Mouse (Mus musculus): Measurements from ENCODE around the gene Cpped1. TPM values are rescaled to one million over a fixed set of nuclear protein-coding genes. Genes with fewer than 3 reads are reported as not detected.

The Cpped1 gene
- polyA plus RNA-seq, 1 experiment from 2014 or later, result 37.3 TPM

GRCm38 (mm10) chr16:11873292-11873691 lies 36.0 kb downstream of the Cpped1 start:
- Histone ChIP-seq H3K36me3 (ENCODE audit: control insufficient read depth, insufficient read depth) (peaks cover 3% of the 10 kb centered on the region; the same call in 1 of the 2 replicates), H3K9ac (ENCODE audit: low read length) (no peak overlapping the region), H3K27ac (ENCODE audit: low read length) (no peak overlapping the region), H3K4me3 (ENCODE audit: low read length) (no peak overlapping the region), H3K4me1 (ENCODE audit: control insufficient read depth, insufficient read depth, low read length) (no peaks in the 10 kb centered on the region), H3K27me3 (ENCODE audit: control insufficient read depth, insufficient read depth, low read length) (no peaks in the 10 kb centered on the region), H3K9me3 (replicated peaks; ENCODE audit: control insufficient read depth, low read length) (no peaks in the 10 kb centered on the region), H3K4me2 (ENCODE audit: low read depth, low read length) (no peak overlapping the region)
- ATAC-seq (replicated peaks; ENCODE audit: extremely low read depth, insufficient read depth, low FRiP score), result no peak
- 87% methylated on average over 3 of the region's 3 CpGs for WGBS

GRCm38 (mm10) chr16:11868486-11868885 lies 40.8 kb downstream of the Cpped1 start:
- Histone ChIP-seq H3K27ac (ENCODE audit: low read length) (no peak overlapping the region), H3K4me1 (ENCODE audit: control insufficient read depth, insufficient read depth, low read length) (no peaks in the 10 kb centered on the region), H3K9ac (ENCODE audit: low read length) (no peak overlapping the region), H3K9me3 (replicated peaks; ENCODE audit: control insufficient read depth, low read length) (no peaks in the 10 kb centered on the region), H3K36me3 (ENCODE audit: control insufficient read depth, insufficient read depth) (peaks cover 4% of the 10 kb centered on the region), H3K27me3 (ENCODE audit: control insufficient read depth, insufficient read depth, low read length) (no peaks in the 10 kb centered on the region), H3K4me2 (ENCODE audit: low read depth, low read length) (no peak overlapping the region), H3K4me3 (ENCODE audit: low read length) (no peak overlapping the region)
- ATAC-seq (replicated peaks; ENCODE audit: extremely low read depth, insufficient read depth, low FRiP score), result no peak
- WGBS, result 49% methylated on average over 3 of the region's 3 CpGs

GRCm38 (mm10) chr16:11852716-11853605 lies 56.3 kb downstream of the Cpped1 start:
- Histone ChIP-seq H3K27ac (ENCODE audit: low read length) (no peak overlapping the region), H3K9me3 (replicated peaks; ENCODE audit: control insufficient read depth, low read length) (peaks cover 4% of the 10 kb centered on the region; the same call in 1 of the 2 replicates), H3K4me3 (ENCODE audit: low read length) (no peak overlapping the region), H3K9ac (ENCODE audit: low read length) (no peak overlapping the region), H3K4me1 (ENCODE audit: control insufficient read depth, insufficient read depth, low read length) (0 out of 2 replicates have a peak, but pooled peaks cover under 1% of the 10 kb centered on the region), H3K4me2 (ENCODE audit: low read depth, low read length) (no peak overlapping the region), H3K36me3 (ENCODE audit: control insufficient read depth, insufficient read depth) (peaks cover 5% of the 10 kb centered on the region), H3K27me3 (ENCODE audit: control insufficient read depth, insufficient read depth, low read length) (no peaks in the 10 kb centered on the region)
- no peak for ATAC-seq (replicated peaks; ENCODE audit: extremely low read depth, insufficient read depth, low FRiP score)
- 86% methylated on average over 8 of the region's 8 CpGs for WGBS

GRCm38 (mm10) chr16:11848990-11849658 lies 60.1 kb downstream of the Cpped1 start:
- peaks cover 5% of the 10 kb centered on the region for H3K36me3 ChIP-seq (ENCODE audit: control insufficient read depth, insufficient read depth)
- no peak overlapping the region for H3K9ac ChIP-seq (ENCODE audit: low read length)
- no peak overlapping the region for H3K4me3 ChIP-seq (ENCODE audit: low read length)
- H3K9me3 ChIP-seq (replicated peaks; ENCODE audit: control insufficient read depth, low read length), result peaks cover 4% of the 10 kb centered on the region; the same call in 1 of the 2 replicates
- H3K4me2 ChIP-seq (ENCODE audit: low read depth, low read length), result no peak overlapping the region
- no peak overlapping the region for H3K27ac ChIP-seq (ENCODE audit: low read length)
- WGBS, result 67% methylated on average over 5 of the region's 5 CpGs
- 0 out of 2 replicates have a peak, but pooled peaks cover 2% of the 10 kb centered on the region for H3K4me1 ChIP-seq (ENCODE audit: control insufficient read depth, insufficient read depth, low read length)
- no peaks in the 10 kb centered on the region for H3K27me3 ChIP-seq (ENCODE audit: control insufficient read depth, insufficient read depth, low read length)
- no peak for ATAC-seq (replicated peaks; ENCODE audit: extremely low read depth, insufficient read depth, low FRiP score)

GRCm38 (mm10) chr16:11845309-11845708 lies 63.9 kb downstream of the Cpped1 start:
- Histone ChIP-seq H3K9me3 (replicated peaks; ENCODE audit: control insufficient read depth, low read length) (peaks cover 4% of the 10 kb centered on the region; the same call in 1 of the 2 replicates), H3K27me3 (ENCODE audit: control insufficient read depth, insufficient read depth, low read length) (no peaks in the 10 kb centered on the region), H3K9ac (ENCODE audit: low read length) (no peak overlapping the region), H3K27ac (ENCODE audit: low read length) (no peak overlapping the region), H3K4me1 (ENCODE audit: control insufficient read depth, insufficient read depth, low read length) (0 out of 2 replicates have a peak, but pooled peaks cover 2% of the 10 kb centered on the region), H3K4me2 (ENCODE audit: low read depth, low read length) (no peak overlapping the region), H3K36me3 (ENCODE audit: control insufficient read depth, insufficient read depth) (peaks cover 5% of the 10 kb centered on the region), H3K4me3 (ENCODE audit: low read length) (no peak overlapping the region)
- 92% methylated on average over 5 of the region's 5 CpGs for WGBS
- no peak for ATAC-seq (replicated peaks; ENCODE audit: extremely low read depth, insufficient read depth, low FRiP score)

- Histone ChIP-seq H3K27ac (ENCODE audit: low read length) (no peak overlapping the region), H3K36me3 (ENCODE audit: control insufficient read depth, insufficient read depth) (no peaks in the 10 kb centered on the region), H3K9me3 (replicated peaks; ENCODE audit: control insufficient read depth, low read length) (no peaks in the 10 kb centered on the region), H3K27me3 (ENCODE audit: control insufficient read depth, insufficient read depth, low read length) (no peaks in the 10 kb centered on the region), H3K4me3 (ENCODE audit: low read length) (no peak overlapping the region), H3K4me2 (ENCODE audit: low read depth, low read length) (no peak overlapping the region), H3K9ac (ENCODE audit: low read length) (no peak overlapping the region), H3K4me1 (ENCODE audit: control insufficient read depth, insufficient read depth, low read length) (0 out of 2 replicates have a peak, but pooled peaks cover 2% of the 10 kb centered on the region)
- WGBS, result 87% methylated on average over 2 of the region's 2 CpGs
- no peak for ATAC-seq (replicated peaks; ENCODE audit: extremely low read depth, insufficient read depth, low FRiP score)
Measured at GRCm38 (mm10) chr16:11843441-11843840, 65.8 kb downstream of the Cpped1 start.

- WGBS, result 86% methylated on average over 1 of the region's 1 CpGs
- H3K9ac ChIP-seq (ENCODE audit: low read length), result no peak overlapping the region
- H3K4me1 ChIP-seq (ENCODE audit: control insufficient read depth, insufficient read depth, low read length), result no peaks in the 10 kb centered on the region
- H3K36me3 ChIP-seq (ENCODE audit: control insufficient read depth, insufficient read depth), result no peaks in the 10 kb centered on the region
- no peak for ATAC-seq (replicated peaks; ENCODE audit: extremely low read depth, insufficient read depth, low FRiP score)
- no peaks in the 10 kb centered on the region for H3K9me3 ChIP-seq (replicated peaks; ENCODE audit: control insufficient read depth, low read length)
- H3K27me3 ChIP-seq (ENCODE audit: control insufficient read depth, insufficient read depth, low read length), result no peaks in the 10 kb centered on the region
- H3K27ac ChIP-seq (ENCODE audit: low read length), result no peak overlapping the region
- no peak overlapping the region for H3K4me2 ChIP-seq (ENCODE audit: low read depth, low read length)
- no peak overlapping the region for H3K4me3 ChIP-seq (ENCODE audit: low read length)
Measured at GRCm38 (mm10) chr16:11833474-11833873, 75.8 kb downstream of the Cpped1 start.

- peaks cover 9% of the 10 kb centered on the region; the same call in 1 of the 2 replicates for H3K36me3 ChIP-seq (ENCODE audit: control insufficient read depth, insufficient read depth)
- no peak overlapping the region for H3K4me3 ChIP-seq (ENCODE audit: low read length)
- H3K4me1 ChIP-seq (ENCODE audit: control insufficient read depth, insufficient read depth, low read length), result no peaks in the 10 kb centered on the region
- H3K27me3 ChIP-seq (ENCODE audit: control insufficient read depth, insufficient read depth, low read length), result no peaks in the 10 kb centered on the region
- H3K4me2 ChIP-seq (ENCODE audit: low read depth, low read length), result no peak overlapping the region
- ATAC-seq (replicated peaks; ENCODE audit: extremely low read depth, insufficient read depth, low FRiP score), result no peak
- no peak overlapping the region for H3K27ac ChIP-seq (ENCODE audit: low read length)
- H3K9ac ChIP-seq (ENCODE audit: low read length), result no peak overlapping the region
- no peaks in the 10 kb centered on the region for H3K9me3 ChIP-seq (replicated peaks; ENCODE audit: control insufficient read depth, low read length)
- WGBS, result 86% methylated on average over 1 of the region's 1 CpGs
Measured at GRCm38 (mm10) chr16:11828816-11829215, 80.4 kb downstream of the Cpped1 start.

GRCm38 (mm10) chr16:11824833-11825232 lies 84.4 kb downstream of the Cpped1 start:
- H3K27ac ChIP-seq (ENCODE audit: low read length), result no peak overlapping the region
- no peak for ATAC-seq (replicated peaks; ENCODE audit: extremely low read depth, insufficient read depth, low FRiP score)
- no peaks in the 10 kb centered on the region for H3K4me1 ChIP-seq (ENCODE audit: control insufficient read depth, insufficient read depth, low read length)
- H3K36me3 ChIP-seq (ENCODE audit: control insufficient read depth, insufficient read depth), result peaks cover 9% of the 10 kb centered on the region; the same call in 1 of the 2 replicates
- no peak overlapping the region for H3K9ac ChIP-seq (ENCODE audit: low read length)
- 77% methylated on average over 7 of the region's 7 CpGs for WGBS
- no peak overlapping the region for H3K4me3 ChIP-seq (ENCODE audit: low read length)
- H3K4me2 ChIP-seq (ENCODE audit: low read depth, low read length), result no peak overlapping the region
- no peaks in the 10 kb centered on the region for H3K9me3 ChIP-seq (replicated peaks; ENCODE audit: control insufficient read depth, low read length)
- no peaks in the 10 kb centered on the region for H3K27me3 ChIP-seq (ENCODE audit: control insufficient read depth, insufficient read depth, low read length)
